In genomic region chr9:118492932-118493698, GRCm38 (mm10) we compare ENCODE assay signal across 25 mouse cellular contexts. TPM values are rescaled to one million over a fixed set of nuclear protein-coding genes. Genes with fewer than 3 reads are reported as not detected.
"Had no signal": no experiment of that assay in that cellular context is flagged by ENCODE, and none has a peak within 500 bp of the region (broad histone marks: within the 10 kb centered on the region; RNA-seq: fewer than 3 reads in every experiment).

No protein-coding gene starts in this region.

- H3K36me3 ChIP-seq: liver, embryonic 15.5 days; lung, embryonic 15.5 days; midbrain, embryonic 13.5 days; midbrain, embryonic 15.5 days; neural tube, embryonic 12.5 days; stomach, embryonic 15.5 days had no signal

- H3K27ac ChIP-seq: liver, embryonic 15.5 days; lung, embryonic 15.5 days; macrophage; midbrain, embryonic 13.5 days; midbrain, embryonic 15.5 days; neural tube, embryonic 12.5 days; stomach, embryonic 15.5 days had no signal

- H3K4me3 ChIP-seq: liver, embryonic 15.5 days; lung, embryonic 15.5 days; megakaryocyte, embryonic 14.5 days; midbrain, embryonic 13.5 days; midbrain, embryonic 15.5 days; neural tube, embryonic 12.5 days; stomach, embryonic 15.5 days had no signal

- DNase-seq: liver, postnatal 0 days; lung, adult 2 months; lung, postnatal 14 days; lung, postnatal 36 days; retina, postnatal 1 day; right cerebral cortex, adult 18-20 months; right cerebral cortex, postnatal 25 days; right cerebral cortex, postnatal 4 days; spleen, adult 18-20 months; thymus, adult 2 months; thymus, postnatal 25 days; thymus, postnatal 4 days had no signal

- ATAC-seq: liver, postnatal 0 days; lung, postnatal 0 days; midbrain, embryonic 13.5 days; midbrain, embryonic 15.5 days had no signal

- H3K9me3 ChIP-seq: lung, embryonic 15.5 days; midbrain, embryonic 13.5 days; midbrain, embryonic 15.5 days; neural tube, embryonic 12.5 days; stomach, embryonic 15.5 days had no signal

- H3K4me2 ChIP-seq: liver, embryonic 15.5 days; lung, embryonic 15.5 days; midbrain, embryonic 11.5 days; midbrain, embryonic 13.5 days; midbrain, embryonic 15.5 days; neural tube, embryonic 12.5 days; stomach, embryonic 15.5 days had no signal

- H3K9ac ChIP-seq: liver, embryonic 15.5 days; liver, postnatal 0 days; lung, embryonic 15.5 days; midbrain, embryonic 13.5 days; midbrain, embryonic 15.5 days; neural tube, embryonic 12.5 days; stomach, embryonic 15.5 days had no signal

RNA-seq across cellular contexts. Expression of gene Eomes, which starts 15.1 kb away (rescaled TPM):
- total RNA-seq: megakaryocyte progenitor cell, adult 5-6 weeks had no signal
- polyA plus RNA-seq: liver, embryonic 15.5 days; liver, postnatal 0 days; lung, embryonic 15.5 days; macrophage; neural tube, embryonic 14.5 days; small intestine, adult 2 months had no signal
